In the genomic region with DNA sequence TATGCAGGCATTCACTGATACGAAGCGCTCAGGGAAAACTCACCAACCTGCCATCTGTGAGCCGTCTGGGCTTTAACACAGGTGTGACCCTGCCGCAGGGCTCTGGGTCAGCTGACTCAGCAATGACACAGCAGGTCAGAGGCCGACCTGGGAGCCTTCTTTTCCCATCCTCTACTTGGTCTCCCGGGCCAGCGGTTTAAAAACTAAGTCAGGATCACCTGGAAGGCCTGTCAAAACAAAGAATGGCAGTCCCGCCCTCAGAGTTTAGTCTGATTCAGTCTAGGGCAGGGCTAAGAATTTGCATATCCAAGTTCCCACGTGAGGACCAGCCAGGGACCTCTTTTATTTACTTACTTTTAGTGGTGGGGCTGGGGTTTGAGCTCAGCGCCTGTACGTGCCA, we compare ENCODE assay signal across 9 mouse cellular contexts. TPM values are rescaled to one million over a fixed set of nuclear protein-coding genes. Genes with fewer than 3 reads are reported as not detected.
DNase-seq lines count a peak whose midpoint lies in the region; ATAC-seq and TF ChIP-seq lines count a peak whose summit lies in the region.
"Had no signal": no experiment of that assay in that cellular context is flagged by ENCODE, and none has a peak within 500 bp of the region (broad histone marks: within the 10 kb centered on the region; RNA-seq: fewer than 3 reads in every experiment).

No protein-coding gene starts in this region.

- 10% methylated on average over 11 of the region's 11 CpGs for WGBS in heart, embryonic 11.5 days (ENCODE audit: insufficient replicate concordance)
- 39% methylated on average over 11 of the region's 11 CpGs for WGBS in heart, adult 2 months
- WGBS in limb, embryonic 15.5 days: 12% methylated on average over 11 of the region's 11 CpGs
- WGBS in hindbrain, embryonic 11.5 days: 7% methylated on average over 11 of the region's 11 CpGs

- H3K27ac ChIP-seq in heart, embryonic 11.5 days (ENCODE audit: low read depth, low read length): no peak overlapping the region
- no peak overlapping the region; the same call in 1 of the 2 replicates for H3K27ac ChIP-seq in heart, adult 2 months
- no peak overlapping the region for H3K27ac ChIP-seq in limb, embryonic 15.5 days
- no peak overlapping the region for H3K27ac ChIP-seq in hindbrain, embryonic 11.5 days (ENCODE audit: low read depth, low read length)

- H3K36me3 ChIP-seq in heart, embryonic 11.5 days (ENCODE audit: control insufficient read depth, insufficient read depth, low read length): no peaks in the 10 kb centered on the region
- no peaks in the 10 kb centered on the region for H3K36me3 ChIP-seq in heart, adult 2 months (ENCODE audit: control insufficient read depth, insufficient read depth, low read length)
- no peaks in the 10 kb centered on the region for H3K36me3 ChIP-seq in limb, embryonic 15.5 days
- H3K36me3 ChIP-seq in hindbrain, embryonic 11.5 days (ENCODE audit: control insufficient read depth, insufficient read depth, low read length): no peaks in the 10 kb centered on the region

- H3K9ac ChIP-seq in heart, embryonic 11.5 days (ENCODE audit: low read depth, low read length): no peak overlapping the region
- H3K9ac ChIP-seq in heart, adult 2 months (ENCODE audit: low read depth, low read length): no peak overlapping the region
- no peak overlapping the region for H3K9ac ChIP-seq in limb, embryonic 15.5 days
- H3K9ac ChIP-seq in hindbrain, embryonic 11.5 days (ENCODE audit: low read depth, low read length): no peak overlapping the region

- no peak overlapping the region for H3K4me3 ChIP-seq in heart, embryonic 11.5 days (ENCODE audit: low read depth, low read length)
- H3K4me3 ChIP-seq in heart, adult 2 months: no peak overlapping the region
- peak overlapping the region; percentile 30; the same call in 1 of the 2 replicates for H3K4me3 ChIP-seq in limb, embryonic 15.5 days
- no peak overlapping the region for H3K4me3 ChIP-seq in hindbrain, embryonic 11.5 days (ENCODE audit: low read depth, low read length)
- H3K4me3 ChIP-seq: erythroblast, embryonic 14.5 days had no signal

- TF ChIP-seq CTCF in heart, adult 2 months (IDR thresholded peaks at IDR 0.05): no peak

- H3K4me1 ChIP-seq in heart, embryonic 11.5 days (ENCODE audit: control insufficient read depth, insufficient read depth, low read length): peaks cover 73% of the 10 kb centered on the region
- H3K4me1 ChIP-seq in heart, adult 2 months (ENCODE audit: control insufficient read depth, insufficient read depth, low read length): peaks cover 5% of the 10 kb centered on the region; the same call in 1 of the 2 replicates
- peaks cover 77% of the 10 kb centered on the region for H3K4me1 ChIP-seq in limb, embryonic 15.5 days
- H3K4me1 ChIP-seq in hindbrain, embryonic 11.5 days (replicated peaks; ENCODE audit: control insufficient read depth, insufficient read depth, low read length): peaks cover 4% of the 10 kb centered on the region; the same call in 1 of the 2 replicates

- intact Hi-C loops in heart, adult 2 months (cut with DNase I): no loop called here

- no peaks in the 10 kb centered on the region for H3K9me3 ChIP-seq in heart, embryonic 11.5 days (replicated peaks; ENCODE audit: control insufficient read depth, low read length)
- H3K9me3 ChIP-seq in limb, embryonic 15.5 days: no peaks in the 10 kb centered on the region
- H3K9me3 ChIP-seq in hindbrain, embryonic 11.5 days (ENCODE audit: control insufficient read depth, low read length): no peaks in the 10 kb centered on the region

- no peak for TF ChIP-seq POLR2A in heart, adult 2 months (IDR thresholded peaks at IDR 0.05; ENCODE audit: insufficient read depth, low read depth, low read length)

- no peak for DNase-seq in heart, adult 2 months
- peak; percentile 47 for DNase-seq in urinary bladder, postnatal 14 days (ENCODE audit: low spot score)
- DNase-seq in urinary bladder, postnatal 25 days (ENCODE audit: low spot score): no peak
- DNase-seq in layer of hippocampus, postnatal 14 days (ENCODE audit: low spot score in 2 of 2): no peak
- DNase-seq in frontal cortex, adult 2 months (ENCODE audit: extremely low spot score in 1 of 2, low spot score in 1 of 2): no peak
- DNase-seq in hindbrain, embryonic 11.5 days (ENCODE audit: low spot score): no peak

- no peak for ATAC-seq in heart, embryonic 11.5 days (replicated peaks; ENCODE audit: insufficient number of reproducible peaks, low FRiP score, low TSS enrichment)
- ATAC-seq in limb, embryonic 15.5 days (ENCODE audit: insufficient number of reproducible peaks, low FRiP score, low TSS enrichment, low read depth): no peak
- ATAC-seq in hindbrain, embryonic 11.5 days (ENCODE audit: low FRiP score): no peak

- peaks cover 33% of the 10 kb centered on the region for H3K27me3 ChIP-seq in heart, embryonic 11.5 days (ENCODE audit: control insufficient read depth, insufficient read depth, low read length)
- H3K27me3 ChIP-seq in heart, adult 2 months (ENCODE audit: control insufficient read depth, insufficient read depth, low read length): peaks cover 1% of the 10 kb centered on the region; the same call in 1 of the 2 replicates
- H3K27me3 ChIP-seq in limb, embryonic 15.5 days: peaks cover 54% of the 10 kb centered on the region
- peaks cover 44% of the 10 kb centered on the region for H3K27me3 ChIP-seq in hindbrain, embryonic 11.5 days (ENCODE audit: control insufficient read depth, insufficient read depth, low read length)

- H3K4me2 ChIP-seq in heart, embryonic 11.5 days: peak overlapping the region; percentile 68
- peak overlapping the region; percentile 49 for H3K4me2 ChIP-seq in limb, embryonic 15.5 days
- H3K4me2 ChIP-seq in hindbrain, embryonic 11.5 days (replicated peaks; ENCODE audit: low read depth, low read length): no peak overlapping the region

- H3K79me2 ChIP-seq in heart, adult 2 months (replicated peaks; ENCODE audit: control insufficient read depth, insufficient read depth, low read length): no peaks in the 10 kb centered on the region

- TF ChIP-seq EP300 in heart, adult 2 months (IDR thresholded peaks at IDR 0.05; ENCODE audit: insufficient read depth, low read depth, low read length): no peak

RNA-seq across cellular contexts. Expression of a gene that starts 4.2 kb away (rescaled TPM):
- 5.5 and 6.5 TPM in 2 replicates for polyA plus RNA-seq in heart, embryonic 11.5 days (2014; fragmentation: Nextera tagmentation; extraction: Ambion mirVana)
- under 1 TPM; 0.08 to 0.14 TPM for total RNA-seq in heart, adult 2 months (2021)
- 0.04 TPM in 1 of 2 replicates, not detected in the other for polyA plus RNA-seq in heart, adult 2 months (2012; rRNA removed)
- polyA plus RNA-seq in limb, embryonic 15.5 days (2015; fragmentation: Nextera tagmentation; extraction: Ambion mirVana): 56.8 and 59.4 TPM in 2 replicates
- total RNA-seq in layer of hippocampus, postnatal 14 days (2021): under 1 TPM; 0.41 to 0.43 TPM
- 2.0 and 2.1 TPM in 2 replicates for polyA plus RNA-seq in frontal cortex, adult 2 months (2012; rRNA removed)
- polyA plus RNA-seq in hindbrain, embryonic 11.5 days (2014; fragmentation: Nextera tagmentation; extraction: Ambion mirVana): 3.7 and 4.4 TPM in 2 replicates
- polyA plus RNA-seq: erythroblast, embryonic 14.5 days had no signal
